Mouse (Mus musculus) C2C12 (cell line): ENCODE measurements around the gene Zdhhc5. TPM values are rescaled to one million over a fixed set of nuclear protein-coding genes. Genes with fewer than 3 reads are reported as not detected.
A peak's percentile ranks its signal among the peaks of the same experiment; 100 is the strongest.

Source experiments
- H3K27me3 ChIP-seq: one replicate; pipeline ENCODE4 v1.6.1; 2011; ENCODE audit not compliant: control insufficient read depth, insufficient read depth, insufficient read length
- H3K36me3 ChIP-seq: one replicate; pipeline ENCODE4 v1.6.1; 2011; ENCODE audit not compliant: control insufficient read depth, insufficient read depth
- H3K4me3 ChIP-seq: one replicate; pipeline ENCODE4 v1.5.1; 2011; ENCODE audit warnings: mild to moderate bottlenecking, control low read depth; ENCODE audit not compliant: poor library complexity, insufficient read depth, severe bottlenecking
- H3K79me2 ChIP-seq: one replicate; pipeline ENCODE4 v1.6.1; 2011; ENCODE audit not compliant: control insufficient read depth, insufficient read depth
- H3K79me3 ChIP-seq: one replicate; pipeline ENCODE4 v1.6.1; 2011; ENCODE audit warnings: low read depth, control low read depth
- H3ac ChIP-seq: one replicate; pipeline ENCODE3; 2011; ENCODE audit warnings: low read depth; ENCODE audit not compliant: control insufficient read depth, insufficient read length
- CEBPB ChIP-seq: IDR thresholded peaks from one replicate; pipeline ENCODE4 v1.6.1; 2011; ENCODE audit warnings: low read depth, mild to moderate bottlenecking, control low read depth, moderate library complexity
- CTCF ChIP-seq: IDR thresholded peaks from one replicate; pipeline ENCODE4 v1.5.1; 2011; ENCODE audit not compliant: control insufficient read depth, insufficient read depth, insufficient read length
- FOSL1 ChIP-seq: IDR thresholded peaks from one replicate; pipeline ENCODE4 v1.8.0; 2011; ENCODE audit warnings: mild to moderate bottlenecking, low read length; ENCODE audit not compliant: poor library complexity, insufficient read depth, severe bottlenecking
- MAX ChIP-seq: IDR thresholded peaks from one replicate; pipeline ENCODE4 v1.6.1; 2011; ENCODE audit warnings: mild to moderate bottlenecking, control low read depth
- MYOD1 ChIP-seq: IDR thresholded peaks from one replicate; pipeline ENCODE4 v1.6.1; 2011; ENCODE audit warnings: low read depth; ENCODE audit not compliant: control insufficient read depth, insufficient read length
- MYOG ChIP-seq: IDR thresholded peaks from one replicate; pipeline ENCODE4 v1.6.1; 2011; ENCODE audit not compliant: control insufficient read depth, insufficient read length; ENCODE audit errors: extremely low read depth
- USF1 ChIP-seq: IDR thresholded peaks from one replicate; pipeline ENCODE4 v1.6.1; 2011; ENCODE audit warnings: low read depth, mild to moderate bottlenecking, control low read depth, moderate library complexity
- polyA plus RNA-seq: library from polyadenylated mRNA; unstranded; fragments of >200 nt; fragmentation: generic; extraction: Trizol; gene quantifications from one replicate; pipeline ENCODE4 v1.2.1, GENCODE M21; 2012; ENCODE audit warnings: missing spikeins

Zdhhc5 gene
- polyA plus RNA-seq, 1 experiment = 35.4 TPM

DNA sequence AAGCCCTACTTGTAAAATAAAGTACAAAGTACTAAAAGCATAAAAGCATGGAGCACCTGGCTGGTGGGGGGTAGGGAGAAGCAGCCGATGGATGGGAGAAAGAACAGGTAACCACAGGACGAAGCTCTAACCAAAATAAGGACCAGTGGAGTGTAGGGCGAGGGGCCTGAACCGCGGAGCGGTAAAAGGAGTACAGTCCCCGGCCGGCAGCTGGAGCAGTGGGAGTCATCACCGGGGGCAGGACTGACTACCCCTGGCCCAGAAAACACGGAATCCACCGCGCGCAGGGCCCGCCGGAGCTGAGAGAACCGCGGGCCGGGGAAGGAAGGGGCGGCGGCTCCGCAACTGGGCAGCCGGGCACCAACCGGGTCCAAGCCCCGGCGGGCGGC is 564 bp downstream of the Zdhhc5 start:
- Histone ChIP-seq H3K4me3 (peak overlapping the region; percentile 93), H3K79me2 (peaks cover 53% of the 10 kb centered on the region), H3K27me3 (no peaks in the 10 kb centered on the region), H3K79me3 (peaks cover 49% of the 10 kb centered on the region), H3K36me3 (peaks cover 22% of the 10 kb centered on the region), H3ac (peak overlapping the region; percentile 88)
- TF ChIP-seq CTCF (no peak), MAX (no peak), MYOG (no peak), USF1 (no peak), MYOD1 (no peak), CEBPB (no peak)

DNA sequence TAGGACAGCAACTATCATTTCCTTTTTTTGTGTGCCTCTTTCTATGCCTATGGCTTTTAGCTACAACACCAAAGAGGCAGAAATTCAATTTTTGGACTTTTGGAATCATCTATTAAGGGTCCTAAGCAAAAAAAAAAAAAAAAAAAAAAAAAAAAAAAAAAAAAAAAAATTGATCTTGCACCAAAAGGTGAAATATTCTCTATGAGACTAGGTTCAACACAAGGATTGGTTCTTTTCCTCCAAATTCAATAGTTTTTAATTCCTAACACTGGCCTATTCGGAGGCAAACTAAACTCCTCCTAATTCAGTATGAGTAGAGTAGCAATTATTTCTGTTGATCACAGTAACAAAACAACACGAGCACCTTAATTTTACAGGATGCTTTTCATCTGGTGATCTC is 3.1 kb downstream of the Zdhhc5 start:
- no peak overlapping the region for H3K4me3 ChIP-seq
- peaks cover 45% of the 10 kb centered on the region for H3K36me3 ChIP-seq
- no peak overlapping the region for H3ac ChIP-seq
- H3K79me3 ChIP-seq = peaks cover 74% of the 10 kb centered on the region
- peaks cover 78% of the 10 kb centered on the region for H3K79me2 ChIP-seq
- no peaks in the 10 kb centered on the region for H3K27me3 ChIP-seq
- TF ChIP-seq MAX = no peak
- TF ChIP-seq CEBPB = no peak
- no peak for TF ChIP-seq MYOG
- no peak for TF ChIP-seq MYOD1
- no peak for TF ChIP-seq CTCF
- TF ChIP-seq FOSL1 = no peak
- TF ChIP-seq USF1 = no peak

DNA sequence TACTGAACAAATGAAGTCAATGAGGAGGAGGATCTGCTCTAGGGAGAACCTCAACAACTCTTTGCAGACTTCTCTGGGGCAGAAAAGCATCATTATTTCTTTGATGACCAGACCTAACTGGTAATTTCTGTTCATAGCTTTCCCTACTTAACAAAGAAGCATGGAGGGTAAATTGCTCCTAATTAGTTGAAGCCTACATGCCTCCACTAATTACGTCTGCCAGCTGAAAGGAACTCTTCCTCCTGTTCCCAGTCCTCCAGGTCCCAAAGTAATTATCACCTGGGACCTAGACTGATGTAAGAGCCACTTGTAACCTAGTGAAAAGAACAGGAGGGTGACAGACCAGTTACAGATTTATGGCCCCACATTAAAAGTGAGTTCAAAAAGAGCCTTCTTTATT is 7.5 kb downstream of the Zdhhc5 start:
- Histone ChIP-seq H3K79me2 (peaks cover 100% of the 10 kb centered on the region), H3K79me3 (peaks cover 71% of the 10 kb centered on the region), H3ac (no peak overlapping the region), H3K4me3 (no peak overlapping the region), H3K27me3 (no peaks in the 10 kb centered on the region), H3K36me3 (peaks cover 59% of the 10 kb centered on the region)
- no peak for TF ChIP-seq MYOG
- no peak for TF ChIP-seq CEBPB
- TF ChIP-seq MYOD1 = no peak
- no peak for TF ChIP-seq FOSL1
- TF ChIP-seq MAX = no peak
- TF ChIP-seq CTCF = no peak
- TF ChIP-seq USF1 = no peak

DNA sequence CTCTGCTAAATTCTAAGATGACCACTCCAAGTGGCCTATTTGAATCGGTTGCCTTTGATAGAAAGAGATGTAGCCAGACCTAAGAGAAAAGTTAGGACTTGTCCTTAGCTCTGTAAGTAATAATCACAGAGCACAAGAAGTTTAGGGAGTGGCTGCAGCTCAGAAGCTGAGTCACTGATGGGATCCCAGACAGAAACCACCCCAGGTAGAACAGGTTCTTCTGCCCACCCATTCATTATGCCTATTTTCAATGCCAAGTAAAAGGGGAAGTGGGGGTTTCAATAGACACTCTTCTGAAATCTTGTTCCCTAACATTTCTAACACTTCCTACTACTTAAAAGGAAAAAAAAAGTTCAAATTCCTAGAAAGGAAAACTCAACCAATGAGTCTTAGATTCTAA is 9.7 kb downstream of the Zdhhc5 start:
- Histone ChIP-seq H3K79me2 (peaks cover 82% of the 10 kb centered on the region), H3K27me3 (no peaks in the 10 kb centered on the region), H3ac (no peak overlapping the region), H3K4me3 (no peak overlapping the region), H3K36me3 (peaks cover 62% of the 10 kb centered on the region), H3K79me3 (peaks cover 50% of the 10 kb centered on the region)
- TF ChIP-seq MAX (no peak), CTCF (no peak), MYOG (no peak), CEBPB (no peak), USF1 (no peak), FOSL1 (no peak), MYOD1 (no peak)

DNA sequence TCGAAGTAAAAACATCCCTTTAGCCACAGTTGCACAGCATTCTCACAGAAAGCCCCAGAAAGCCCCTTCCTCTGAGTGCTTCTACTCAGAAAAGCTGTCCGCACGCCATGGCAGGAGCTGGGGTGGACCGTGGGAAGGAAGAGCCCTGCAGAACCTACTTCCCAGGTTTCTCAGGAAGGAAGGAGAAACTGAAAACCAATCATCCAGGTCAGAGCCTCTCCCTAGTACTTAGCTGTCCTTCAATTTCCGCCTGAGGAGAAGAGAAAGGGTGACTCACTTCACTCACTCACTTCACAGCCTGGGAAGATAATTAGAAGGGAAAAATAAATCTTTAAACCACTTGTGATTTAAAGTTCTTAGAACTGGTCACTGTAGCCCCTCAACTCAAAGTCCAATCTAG is 10.7 kb downstream of the Zdhhc5 start:
- peaks cover 60% of the 10 kb centered on the region for H3K36me3 ChIP-seq
- H3K79me2 ChIP-seq = peaks cover 73% of the 10 kb centered on the region
- no peak for TF ChIP-seq FOSL1
- no peak for TF ChIP-seq CTCF
- TF ChIP-seq MYOD1 = no peak
- TF ChIP-seq MAX = no peak
- no peak for TF ChIP-seq MYOG
- TF ChIP-seq CEBPB = no peak
- no peak for TF ChIP-seq USF1
- H3K4me3 ChIP-seq = no peak overlapping the region
- no peaks in the 10 kb centered on the region for H3K27me3 ChIP-seq
- H3ac ChIP-seq = no peak overlapping the region
- peaks cover 41% of the 10 kb centered on the region for H3K79me3 ChIP-seq

DNA sequence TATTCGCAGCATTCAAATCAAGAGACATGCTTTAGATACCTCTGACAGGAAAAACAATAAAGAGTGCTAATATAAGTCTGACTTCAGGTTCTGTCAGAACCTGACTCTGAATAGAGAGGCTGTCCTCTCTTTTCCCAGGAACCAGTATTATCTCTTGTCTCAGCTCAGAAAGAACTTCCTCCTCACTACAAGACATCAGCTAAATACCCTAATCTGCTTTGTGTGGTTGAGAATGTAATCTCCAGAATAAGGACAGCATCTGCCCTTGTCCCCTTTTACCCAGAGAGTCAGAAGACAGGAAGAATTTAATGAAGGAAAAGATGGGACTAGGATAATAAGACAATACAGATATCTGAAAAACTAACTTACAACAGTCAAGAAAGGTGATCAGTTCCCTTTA is 11.5 kb downstream of the Zdhhc5 start:
- H3K36me3 ChIP-seq = peaks cover 60% of the 10 kb centered on the region

More for the DNA sequence above, 11.5 kb downstream of the Zdhhc5 start:
- Histone ChIP-seq H3K27me3 (no peaks in the 10 kb centered on the region), H3K79me3 (peaks cover 33% of the 10 kb centered on the region), H3K4me3 (no peak overlapping the region), H3ac (no peak overlapping the region), H3K79me2 (peaks cover 64% of the 10 kb centered on the region)
- TF ChIP-seq FOSL1 = no peak
- TF ChIP-seq MYOD1 = no peak
- TF ChIP-seq USF1 = no peak
- TF ChIP-seq MAX = no peak
- TF ChIP-seq MYOG = no peak
- TF ChIP-seq CTCF = no peak
- no peak for TF ChIP-seq CEBPB
